Mouse (Mus musculus) lung, embryonic 14.5 days (tissue): ENCODE measurements around the gene Gm20479. TPM values are rescaled to one million over a fixed set of nuclear protein-coding genes. Genes with fewer than 3 reads are reported as not detected.

Experiments
- ATAC-seq: fragments of 200-750 bp; cut with Nextera tagmentation; 2 replicates; pipeline ENCODE4 v1.8.0; 2017; ENCODE audit warnings: mild to moderate bottlenecking, moderate TSS enrichment, moderate library complexity; ENCODE audit not compliant: insufficient read depth
- DNase-seq: peaks from one replicate; pipeline ENCODE4 v3.0.0-alpha.2; 2015
- H3K27ac ChIP-seq: fragments of 300-500 bp; sonication (generic); 2 replicates; pipeline ENCODE4 v1.5.1; 2014; ENCODE audit warnings: low read depth, mild to moderate bottlenecking, moderate library complexity
- H3K27me3 ChIP-seq: fragments of 300-500 bp; sonication (generic); 2 replicates; pipeline ENCODE4 v1.6.1; 2014; ENCODE audit warnings: low read length, control low read depth; ENCODE audit not compliant: insufficient read depth
- H3K36me3 ChIP-seq: fragments of 300-500 bp; sonication (generic); 2 replicates; pipeline ENCODE4 v1.6.1; 2014; ENCODE audit warnings: control low read depth; ENCODE audit not compliant: insufficient read depth
- H3K4me1 ChIP-seq: fragments of 300-500 bp; sonication (generic); 2 replicates; pipeline ENCODE4 v1.6.1; 2014; ENCODE audit warnings: antibody characterized with exemption, control low read depth; ENCODE audit not compliant: insufficient read depth
- H3K4me2 ChIP-seq: fragments of 300-500 bp; sonication (generic); 2 replicates; pipeline ENCODE4 v1.6.1; 2014; ENCODE audit warnings: mild to moderate bottlenecking
- H3K4me3 ChIP-seq: fragments of 300-500 bp; sonication (generic); 2 replicates; pipeline ENCODE4 v1.5.1; 2014; ENCODE audit warnings: low read depth, low read length
- H3K9ac ChIP-seq: fragments of 300-500 bp; sonication (generic); 2 replicates; pipeline ENCODE4 v1.6.1; 2014
- H3K9me3 ChIP-seq: fragments of 300-500 bp; sonication (generic); 2 replicates; pipeline ENCODE4 v1.6.1; 2016; ENCODE audit warnings: low read depth, low read length, control low read depth
- CTCF ChIP-seq: IDR thresholded peaks from 2 replicates; pipeline ENCODE4 v1.5.1; 2016; ENCODE audit warnings: antibody characterized with exemption, low read depth
- WGBS: fragments of 180-500 bp; shearing (Covaris S2); extraction: QIAGEN DNeasy Blood & Tissue Kit; methylation state at CpG from one replicate; pipeline ENCODE4 v1.1.7; 2014; 5-methylcytosine and 5-hydroxymethylcytosine counted together
- polyA plus RNA-seq: library from polyadenylated mRNA; unstranded; fragments of >200 nt; fragmentation: Nextera tagmentation; extraction: Ambion mirVana; gene quantifications from 2 replicates; pipeline ENCODE4 v1.2.1, GENCODE M21; 2014

The Gm20479 gene
- polyA plus RNA-seq, 1 experiment from 2014 or later, result 1.6 TPM

- no peak for TF ChIP-seq CTCF
- 11% methylated on average over 11 of the region's 11 CpGs for WGBS
- Histone ChIP-seq H3K9ac (no peak overlapping the region), H3K9me3 (peaks cover 7% of the 10 kb centered on the region; the same call in 1 of the 2 replicates), H3K27ac (no peak overlapping the region), H3K27me3 (peaks cover 98% of the 10 kb centered on the region), H3K36me3 (no peaks in the 10 kb centered on the region), H3K4me2 (peak overlapping the region; percentile 51), H3K4me1 (no peaks in the 10 kb centered on the region), H3K4me3 (peak overlapping the region; percentile 21; the same call in 1 of the 2 replicates)
- ATAC-seq, result no peak; the same call in 1 of the 2 replicates
- DNase-seq, result peak; percentile 21
These were observed 10.8 kb upstream of the Gm20479 start for GRCm38 (mm10) chr7:27367976-27368375.

- DNase-seq, result peak; percentile 54
These were observed 9.0 kb upstream of the Gm20479 start for GRCm38 (mm10) chr7:27366082-27366844.

GRCm38 (mm10) chr7:27364379-27364778, 7.2 kb upstream of the Gm20479 start:
- ATAC-seq (no peak), DNase-seq (no peak)
- no peak for TF ChIP-seq CTCF
- no peak overlapping the region for H3K9ac ChIP-seq
- no peak overlapping the region for H3K27ac ChIP-seq
- H3K36me3 ChIP-seq, result no peaks in the 10 kb centered on the region
- peaks cover 68% of the 10 kb centered on the region for H3K27me3 ChIP-seq
- 5% methylated on average over 29 of the region's 29 CpGs for WGBS
- H3K4me3 ChIP-seq, result peak overlapping the region; percentile 12; the same call in 1 of the 2 replicates
- H3K9me3 ChIP-seq, result no peaks in the 10 kb centered on the region
- peak overlapping the region; percentile 15; the same call in 1 of the 2 replicates for H3K4me2 ChIP-seq
- H3K4me1 ChIP-seq, result no peaks in the 10 kb centered on the region; the same call in 1 of the 2 replicates

More at GRCm38 (mm10) chr7:27366082-27366844, 9.0 kb upstream of the Gm20479 start:
- no peak for TF ChIP-seq CTCF
- Histone ChIP-seq H3K4me1 (no peaks in the 10 kb centered on the region), H3K36me3 (no peaks in the 10 kb centered on the region), H3K27me3 (peaks cover 86% of the 10 kb centered on the region), H3K4me3 (no peak overlapping the region), H3K27ac (no peak overlapping the region), H3K9me3 (peaks cover 7% of the 10 kb centered on the region; the same call in 1 of the 2 replicates), H3K4me2 (no peak overlapping the region), H3K9ac (no peak overlapping the region)
- ATAC-seq, result no peak
- WGBS, result 27% methylated on average over 21 of the region's 21 CpGs

- Histone ChIP-seq H3K27me3 (peaks cover 39% of the 10 kb centered on the region), H3K4me3 (peak overlapping the region; percentile 47), H3K36me3 (no peaks in the 10 kb centered on the region), H3K4me1 (peaks cover 4% of the 10 kb centered on the region; the same call in 1 of the 2 replicates), H3K9ac (peak overlapping the region; percentile 61), H3K27ac (no peak overlapping the region), H3K9me3 (no peaks in the 10 kb centered on the region), H3K4me2 (peak overlapping the region; percentile 85)
- TF ChIP-seq CTCF, result no peak
- under 1% methylated on average over 52 of the region's 52 CpGs for WGBS
- peak; percentile 92 for ATAC-seq
- DNase-seq, result peak; percentile 100
These were observed 4.2 kb upstream of the Gm20479 start for GRCm38 (mm10) chr7:27361283-27361946.

GRCm38 (mm10) chr7:27360749-27361148, 3.5 kb upstream of the Gm20479 start:
- no peak for DNase-seq
- no peak for ATAC-seq

GRCm38 (mm10) chr7:27359706-27360358, 2.6 kb upstream of the Gm20479 start:
- H3K27ac ChIP-seq, result no peak overlapping the region
- no peak for DNase-seq
- peaks cover 7% of the 10 kb centered on the region for H3K4me1 ChIP-seq
- no peaks in the 10 kb centered on the region for H3K36me3 ChIP-seq
- no peak overlapping the region for H3K9ac ChIP-seq
- no peak for TF ChIP-seq CTCF
- H3K27me3 ChIP-seq, result peaks cover 23% of the 10 kb centered on the region
- 82% methylated on average over 9 of the region's 9 CpGs for WGBS
- no peak overlapping the region for H3K4me3 ChIP-seq
- no peaks in the 10 kb centered on the region for H3K9me3 ChIP-seq
- no peak overlapping the region for H3K4me2 ChIP-seq
- no peak for ATAC-seq

More at GRCm38 (mm10) chr7:27360749-27361148, 3.5 kb upstream of the Gm20479 start:
- Histone ChIP-seq H3K4me2 (peak overlapping the region; percentile 85), H3K4me1 (peaks cover 4% of the 10 kb centered on the region; the same call in 1 of the 2 replicates), H3K4me3 (peak overlapping the region; percentile 47; the same call in 1 of the 2 replicates), H3K9me3 (no peaks in the 10 kb centered on the region), H3K9ac (no peak overlapping the region), H3K27ac (no peak overlapping the region), H3K27me3 (peaks cover 32% of the 10 kb centered on the region), H3K36me3 (no peaks in the 10 kb centered on the region)
- WGBS, result 42% methylated on average over 6 of the region's 6 CpGs
- no peak for TF ChIP-seq CTCF

GRCm38 (mm10) chr7:27359162-27359561, 1.9 kb upstream of the Gm20479 start:
- no peak for TF ChIP-seq CTCF
- Histone ChIP-seq H3K9ac (no peak overlapping the region), H3K4me2 (no peak overlapping the region), H3K27me3 (peaks cover 16% of the 10 kb centered on the region), H3K4me1 (peaks cover 13% of the 10 kb centered on the region), H3K27ac (no peak overlapping the region), H3K36me3 (no peaks in the 10 kb centered on the region), H3K9me3 (no peaks in the 10 kb centered on the region), H3K4me3 (no peak overlapping the region)
- ATAC-seq (no peak), DNase-seq (no peak)
- WGBS, result 63% methylated on average over 2 of the region's 2 CpGs
